Mouse (Mus musculus) lung, adult 18-20 months (tissue): ENCODE measurements around the gene Mlx.
"Not testable (repeated sequence)": the region's sequence is repeated elsewhere in the genome, so short reads cannot be mapped to it uniquely, and the experiment has no call there.

Source experiments
- DNase-seq, 2 experiments: peaks; one replicate each; pipeline ENCODE4 v3.0.0; 2022; ENCODE audit warnings: mixed read lengths in 2 of 2

The Mlx gene

DNA sequence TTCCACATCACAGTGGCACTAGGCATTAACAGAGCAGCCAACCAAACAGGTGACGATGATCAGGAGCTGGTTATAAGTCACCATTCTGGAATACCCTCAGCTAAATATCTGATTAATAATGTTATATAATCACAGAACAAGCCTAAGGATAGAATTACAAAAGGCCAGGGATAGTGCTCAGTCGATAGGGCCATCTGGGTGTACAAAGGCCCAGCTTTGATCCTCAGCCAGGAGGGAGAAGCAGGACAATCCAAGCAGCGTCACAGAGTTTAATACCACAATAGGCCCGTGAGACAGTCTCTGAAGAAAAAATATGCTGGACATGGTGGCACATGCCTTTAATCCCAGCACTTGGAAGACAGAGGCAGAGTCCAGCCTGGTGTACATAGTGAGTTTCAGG, 22.3 kb downstream of the Mlx start:
- DNase-seq, result no peak

DNA sequence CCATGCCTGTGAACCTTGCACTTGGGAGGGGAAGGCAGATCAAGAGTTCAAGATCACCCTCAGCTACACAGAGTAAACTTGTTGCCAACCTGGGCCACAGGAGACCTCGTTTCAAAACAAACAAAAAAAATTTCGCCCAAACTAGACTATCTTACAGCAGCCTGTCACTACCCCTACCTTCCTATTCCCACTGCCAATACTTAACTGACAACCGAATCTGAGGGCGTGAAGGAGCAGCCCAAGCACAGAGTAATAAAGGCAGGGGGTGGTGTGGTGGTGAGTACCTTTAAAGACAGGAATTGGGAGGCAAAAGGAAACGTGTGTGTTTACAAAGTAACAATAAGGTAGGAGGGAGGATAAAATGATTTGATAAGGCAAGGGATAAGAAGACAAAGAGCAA, 23.6 kb downstream of the Mlx start:
- DNase-seq, result no peak

DNA sequence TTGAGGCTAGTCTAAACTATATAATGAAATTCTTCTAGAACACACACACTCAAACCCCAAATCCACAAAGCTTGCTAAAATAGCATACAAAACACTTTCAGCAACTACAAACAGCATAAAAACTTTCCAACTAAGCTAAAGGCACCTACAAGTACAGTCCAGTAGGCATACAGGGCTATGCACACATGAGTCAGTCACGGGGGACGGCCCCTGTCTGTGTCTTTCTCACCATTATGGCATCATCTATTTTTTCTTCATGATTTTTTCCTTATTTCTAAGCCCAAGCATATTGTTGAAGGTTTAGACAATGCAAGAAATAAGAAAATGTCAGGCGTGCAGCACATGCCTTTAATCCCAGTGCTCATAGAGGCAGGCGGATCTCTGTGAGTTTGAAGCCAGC, 24.1 kb downstream of the Mlx start:
- no peak for DNase-seq

DNA sequence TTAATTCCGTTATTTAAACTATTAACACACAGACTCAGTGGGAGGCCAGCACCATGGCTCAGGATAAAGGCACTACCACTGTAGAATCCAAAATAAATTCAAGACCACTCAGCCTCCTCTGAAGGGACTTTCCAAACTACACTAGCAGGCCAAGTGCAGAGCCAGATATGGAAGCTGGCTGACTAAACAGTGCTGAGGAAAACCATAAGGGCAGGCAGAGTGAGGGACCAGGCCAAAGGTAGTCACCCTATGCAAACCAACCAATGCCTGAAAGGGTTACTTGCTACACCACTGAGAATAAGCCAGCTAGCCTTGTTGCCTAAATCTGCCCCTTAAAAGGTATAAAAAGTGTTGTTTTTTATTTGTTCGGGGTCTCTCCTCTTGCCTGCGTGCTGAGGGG, 25.1 kb downstream of the Mlx start:
- DNase-seq, result no peak

DNA sequence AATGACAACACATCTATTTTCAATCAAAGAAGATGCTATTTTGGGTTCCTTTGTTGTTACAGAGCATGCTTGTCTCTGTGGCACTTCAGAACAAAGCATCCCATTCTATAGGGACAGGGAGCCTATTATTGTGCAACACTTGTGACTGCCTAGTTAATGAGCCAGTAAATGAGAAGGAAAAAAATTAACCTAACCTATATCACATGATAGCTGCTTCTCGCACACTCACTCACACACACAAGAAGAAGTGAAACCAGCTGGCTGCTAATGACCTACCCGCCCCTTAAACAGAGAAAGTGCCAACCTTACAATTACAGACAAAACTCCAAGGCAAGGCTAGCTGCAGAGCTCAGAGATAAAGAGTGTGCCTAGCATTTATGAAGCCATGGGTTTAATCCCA, 28.5 kb downstream of the Mlx start:
- DNase-seq, result no peak

DNA sequence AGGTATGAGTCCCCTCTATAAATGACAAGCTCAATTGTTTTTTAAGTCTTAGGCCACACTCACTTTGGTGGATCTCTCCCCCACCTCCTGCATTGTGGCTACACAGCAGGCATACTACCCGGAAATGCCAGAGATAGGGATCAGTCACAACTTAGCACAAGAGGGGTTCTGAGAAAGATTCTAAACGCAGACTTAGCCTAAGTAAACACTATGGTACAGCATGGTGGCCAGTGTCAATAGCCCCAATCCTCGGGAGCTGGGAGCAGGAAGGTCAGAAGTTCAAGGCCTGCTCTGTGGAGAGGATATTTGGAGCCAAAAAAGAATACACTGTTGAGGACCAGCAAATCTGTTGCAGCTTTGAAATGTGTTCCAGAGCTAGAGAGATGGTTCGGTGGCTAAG, 31.0 kb downstream of the Mlx start:
- no peak for DNase-seq

DNA sequence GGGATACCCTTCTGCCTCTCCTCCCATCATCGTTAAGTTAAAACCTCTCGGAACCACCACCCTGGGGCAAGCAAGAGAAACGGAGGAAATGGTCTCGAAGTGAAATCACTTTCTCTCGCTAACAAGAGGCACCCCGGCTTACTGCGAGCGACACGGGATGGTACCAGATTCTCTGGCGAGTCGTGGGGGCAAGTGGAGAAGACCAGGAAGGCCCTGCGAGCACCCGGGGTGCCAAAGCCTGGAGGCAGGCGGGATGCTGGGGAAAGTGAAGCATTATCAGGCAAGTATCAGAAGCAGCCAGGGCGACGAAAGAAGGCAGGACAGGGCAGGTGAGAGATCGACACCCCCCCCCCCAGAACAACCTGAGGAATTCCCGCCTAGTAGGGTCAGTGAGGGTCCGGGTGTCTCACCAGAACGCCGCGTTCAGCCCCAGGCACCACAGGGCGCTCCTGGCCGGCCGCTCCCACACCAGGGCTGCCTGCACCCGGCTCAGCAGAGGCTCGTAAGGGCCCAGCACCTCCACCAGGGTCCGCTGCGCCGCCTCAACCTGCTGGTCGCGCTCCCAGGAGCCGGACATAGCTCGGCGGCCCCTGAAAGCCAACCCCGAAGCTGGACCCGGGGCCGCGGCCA, 32.2 kb downstream of the Mlx start:
- DNase-seq, result no peak

DNA sequence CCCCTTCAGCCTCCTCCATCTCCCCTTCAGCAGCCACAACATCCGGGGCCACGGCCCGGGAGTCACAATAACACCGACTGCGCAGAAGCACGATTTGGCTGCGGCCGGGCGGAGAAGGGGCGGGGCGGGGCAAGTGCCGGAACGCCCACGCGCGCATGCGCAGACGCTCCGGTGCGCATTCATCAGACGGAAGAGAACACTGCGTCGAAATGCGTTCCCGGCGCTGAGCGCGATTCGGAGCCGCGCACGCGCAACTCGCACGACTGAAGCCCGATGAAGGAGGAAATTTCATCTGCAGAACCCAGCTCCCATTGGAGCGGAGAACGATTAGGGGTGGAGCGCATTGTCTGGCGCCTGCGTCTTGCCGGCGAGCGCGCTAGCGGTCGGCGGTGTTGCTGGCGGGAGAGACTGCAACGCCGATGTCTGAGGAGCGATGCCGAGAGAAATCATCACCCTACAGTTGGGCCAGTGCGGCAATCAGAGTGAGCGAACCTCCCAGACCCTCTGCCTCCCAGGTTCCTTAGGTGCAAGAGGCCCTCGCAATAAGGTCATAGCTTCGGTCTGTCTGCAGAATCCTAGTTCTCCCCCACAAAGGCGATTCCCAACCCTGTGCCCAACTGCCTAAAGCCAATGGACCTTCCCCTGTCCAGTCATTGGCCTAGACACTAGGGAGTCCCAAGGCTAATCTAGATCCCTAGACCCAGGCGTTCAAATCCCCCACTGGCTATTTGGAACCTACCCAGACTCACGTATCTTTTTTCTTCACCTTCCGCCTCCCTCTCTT, 32.9 kb downstream of the Mlx start, which contains the start of the genes Retreg3 and Tubg1:
TSS of gene Retreg3 (minus strand) at position 133 of the 784 bp plus-strand sequence.
TSS of gene Tubg1 (plus strand) at position 178 of the 784 bp plus-strand sequence.
- DNase-seq, result peak; percentile 99

DNA sequence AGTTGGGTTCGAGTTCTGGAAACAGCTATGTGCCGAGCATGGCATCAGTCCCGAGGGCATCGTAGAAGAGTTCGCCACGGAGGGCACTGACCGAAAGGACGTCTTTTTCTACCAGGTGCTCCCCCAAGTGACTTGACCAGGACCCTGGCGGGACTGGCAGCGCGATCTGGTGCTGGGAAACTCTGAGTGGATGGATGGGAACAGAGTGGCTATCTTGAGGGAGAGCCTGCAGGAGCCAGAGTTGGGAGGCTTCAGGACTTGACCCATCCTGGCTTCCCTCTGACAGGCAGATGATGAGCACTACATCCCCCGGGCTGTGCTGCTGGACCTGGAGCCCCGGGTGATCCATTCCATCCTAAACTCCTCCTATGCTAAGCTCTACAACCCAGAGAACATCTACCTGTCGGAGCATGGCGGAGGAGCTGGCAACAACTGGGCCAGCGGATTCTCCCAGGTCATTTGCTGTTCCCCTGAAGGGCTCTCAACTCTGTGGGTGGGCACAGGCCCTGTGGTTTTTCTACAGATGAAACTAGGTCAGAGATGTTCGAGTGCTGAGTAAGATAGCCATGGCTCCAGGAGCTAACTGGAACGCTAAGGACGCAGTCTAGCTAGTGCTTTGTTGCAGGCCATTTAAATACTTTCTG, 33.6 kb downstream of the Mlx start:
- DNase-seq, result no peak

DNA sequence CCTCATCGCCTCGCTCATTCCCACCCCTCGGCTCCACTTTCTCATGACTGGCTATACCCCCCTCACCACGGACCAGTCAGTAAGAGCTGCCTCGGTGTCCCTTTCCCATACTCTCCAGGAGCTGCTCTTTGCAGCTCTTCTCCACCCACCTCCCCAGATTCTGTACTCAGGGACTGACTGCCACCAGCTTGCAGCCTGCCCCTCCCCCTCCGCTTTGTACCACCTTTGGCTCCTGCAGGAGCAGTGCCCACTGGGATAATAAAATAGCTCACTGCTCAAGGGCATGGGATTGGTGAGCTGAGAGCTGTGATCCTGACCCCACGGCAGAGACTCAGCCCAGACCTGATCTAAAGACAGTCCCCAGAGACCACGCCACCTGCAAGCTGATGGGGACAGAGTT, 37.4 kb downstream of the Mlx start:
- not testable (repeated sequence) for DNase-seq

DNA sequence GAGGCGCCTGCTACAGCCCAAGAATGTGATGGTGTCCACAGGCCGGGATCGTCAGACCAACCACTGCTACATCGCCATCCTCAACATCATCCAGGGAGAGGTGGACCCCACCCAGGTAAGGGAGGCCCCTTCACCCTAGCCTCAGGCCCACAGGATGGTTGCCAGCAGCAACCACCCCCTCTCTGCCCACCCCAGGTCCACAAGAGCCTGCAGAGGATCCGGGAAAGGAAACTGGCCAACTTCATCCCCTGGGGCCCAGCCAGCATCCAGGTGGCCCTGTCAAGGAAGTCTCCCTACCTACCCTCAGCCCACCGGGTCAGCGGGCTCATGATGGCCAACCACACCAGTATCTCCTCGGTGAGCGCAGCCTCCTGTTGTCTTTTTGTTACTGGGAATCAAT, 37.9 kb downstream of the Mlx start:
- DNase-seq, result not testable (repeated sequence)

DNA sequence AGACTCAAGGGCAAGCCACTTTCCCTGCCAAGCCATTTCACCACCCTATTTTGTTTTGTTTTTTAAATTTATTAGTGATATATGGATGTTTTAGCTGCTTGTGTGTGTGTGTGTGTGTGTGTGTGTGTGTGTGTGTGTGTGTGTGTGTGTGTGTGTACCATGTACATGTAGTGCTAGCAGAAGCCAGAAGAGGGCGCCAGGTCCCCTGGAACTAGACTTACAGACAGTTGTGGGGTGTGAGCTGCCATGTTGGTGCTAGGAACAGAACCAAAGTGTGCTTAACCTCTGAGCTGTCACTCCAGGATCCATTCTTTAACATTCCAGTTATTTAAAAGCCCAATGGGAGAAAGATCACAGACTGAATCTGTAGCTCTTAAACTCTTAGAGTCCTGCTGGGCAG, 40.0 kb downstream of the Mlx start:
- no peak for DNase-seq

DNA sequence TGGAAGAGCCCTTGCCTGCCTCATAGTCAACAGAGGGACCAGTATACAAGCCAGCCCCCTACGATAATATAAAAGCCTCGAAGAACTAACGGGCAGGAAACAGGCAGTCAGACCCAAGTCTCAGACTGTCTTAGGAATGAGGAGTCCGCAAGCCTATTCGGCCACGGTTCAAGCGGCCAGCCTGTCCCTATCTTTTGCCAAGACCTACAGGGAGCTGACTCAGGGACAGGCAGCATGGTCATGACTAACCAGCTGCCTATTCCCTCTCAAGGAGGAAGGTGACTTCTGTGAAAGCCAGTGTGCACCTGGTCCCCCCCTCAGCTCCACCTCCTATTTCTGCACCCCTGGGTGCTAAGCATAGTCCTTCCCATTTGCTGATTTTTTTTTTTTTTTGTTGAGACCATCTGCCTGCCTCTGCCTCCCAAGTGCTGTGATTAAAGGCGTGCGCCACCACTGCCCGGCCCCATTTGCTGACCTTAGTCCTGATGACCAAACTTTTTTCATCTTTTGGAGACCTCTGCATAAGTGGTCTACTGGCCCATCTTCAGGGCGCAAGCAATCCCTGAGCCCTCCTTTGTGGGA, 42.0 kb downstream of the Mlx start:
- DNase-seq, result no peak

DNA sequence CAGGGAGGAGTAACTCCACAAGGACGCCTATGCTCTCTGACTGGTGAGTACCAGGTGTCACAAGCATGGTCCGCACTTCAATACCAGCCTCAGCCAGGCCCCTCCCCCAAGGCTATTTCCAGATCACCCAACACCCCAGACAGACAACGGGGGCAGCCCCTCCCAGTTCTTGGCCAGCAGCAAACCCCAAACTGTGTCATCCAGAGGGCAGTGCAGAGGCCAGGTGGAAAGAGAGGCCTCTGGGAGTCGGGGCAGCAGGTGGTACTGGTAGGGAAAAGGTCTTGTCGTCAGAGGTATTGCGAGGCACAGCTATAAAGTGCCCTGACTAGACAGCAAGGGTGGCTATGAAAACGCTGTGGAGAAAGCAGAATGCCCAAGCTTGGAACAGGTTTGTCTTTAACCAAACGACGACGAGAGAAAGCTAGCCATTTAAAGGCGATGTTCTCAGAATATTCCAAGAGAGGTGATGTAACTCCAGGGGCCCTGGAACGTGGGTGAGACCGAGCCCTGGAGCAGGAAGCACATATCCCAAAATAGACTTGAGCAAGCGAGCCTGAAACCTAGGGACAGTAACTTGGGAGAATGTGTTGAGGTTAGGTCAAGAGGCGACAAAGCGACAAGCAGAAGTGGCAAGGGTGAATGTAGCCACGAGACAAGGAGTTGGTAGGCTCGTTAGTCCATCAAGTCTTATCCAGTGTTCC, 43.1 kb downstream of the Mlx start:
- peak in 1 of 2 experiments; percentile 39 for DNase-seq

DNA sequence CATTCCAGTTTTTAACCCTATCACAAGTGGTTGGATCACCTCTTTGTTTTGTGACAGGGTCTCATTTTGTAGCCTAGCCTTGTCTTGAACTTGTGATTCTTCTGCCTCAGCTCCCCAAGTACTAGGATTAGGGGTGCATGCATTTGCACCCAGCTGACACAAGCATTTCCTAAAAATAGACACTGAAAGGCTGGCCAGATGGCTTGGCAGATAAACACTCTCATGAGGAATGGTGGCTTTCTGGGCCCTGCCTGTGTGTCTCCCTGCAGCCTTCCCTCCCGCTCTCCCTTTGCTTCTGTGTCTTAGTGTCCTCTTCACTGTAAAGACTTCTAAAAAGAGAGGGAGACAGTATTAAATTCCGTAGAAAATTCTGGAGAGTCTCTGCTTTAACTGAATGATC, 44.1 kb downstream of the Mlx start:
- DNase-seq, result no peak

DNA sequence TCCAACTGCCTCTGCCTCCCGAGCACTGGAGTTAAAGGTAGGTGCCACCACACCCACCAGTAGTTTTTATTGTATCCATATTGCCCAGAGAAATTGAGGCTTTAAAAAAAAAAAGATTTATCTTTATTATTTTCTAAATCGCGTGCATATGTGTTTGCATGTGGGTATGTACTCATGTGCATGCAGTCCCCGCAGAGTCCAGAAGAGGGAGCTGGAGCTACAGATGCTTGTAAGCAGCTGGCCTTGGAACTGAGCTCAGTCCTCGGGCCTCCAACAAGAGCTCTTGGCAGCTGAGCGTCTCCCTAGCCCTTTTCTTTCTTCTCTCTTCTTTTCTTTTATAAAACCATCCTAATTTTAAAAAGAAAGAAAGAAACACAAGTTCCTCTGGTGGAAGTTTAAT, 44.6 kb downstream of the Mlx start:
- DNase-seq, result no peak

DNA sequence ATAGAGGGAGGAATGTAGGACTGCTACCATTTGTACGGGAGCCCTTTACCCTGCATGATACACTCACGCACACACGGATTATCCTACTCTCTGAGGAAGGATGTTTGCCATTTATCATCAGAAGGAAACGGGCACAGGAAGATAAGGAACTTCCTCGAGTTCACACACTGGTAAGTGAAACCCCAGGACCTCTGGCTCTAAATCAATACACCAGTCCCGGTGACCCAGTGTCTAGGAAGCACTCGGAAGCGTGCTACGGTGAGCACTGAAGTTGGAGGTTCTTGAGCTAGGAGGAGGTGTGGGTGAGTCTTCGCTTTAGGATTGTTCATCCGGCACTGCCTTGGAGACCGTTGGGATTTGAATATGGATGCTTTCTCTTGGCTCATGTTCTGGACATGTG, 46.0 kb downstream of the Mlx start:
- DNase-seq, result peak in 1 of 2 experiments; percentile 30

DNA sequence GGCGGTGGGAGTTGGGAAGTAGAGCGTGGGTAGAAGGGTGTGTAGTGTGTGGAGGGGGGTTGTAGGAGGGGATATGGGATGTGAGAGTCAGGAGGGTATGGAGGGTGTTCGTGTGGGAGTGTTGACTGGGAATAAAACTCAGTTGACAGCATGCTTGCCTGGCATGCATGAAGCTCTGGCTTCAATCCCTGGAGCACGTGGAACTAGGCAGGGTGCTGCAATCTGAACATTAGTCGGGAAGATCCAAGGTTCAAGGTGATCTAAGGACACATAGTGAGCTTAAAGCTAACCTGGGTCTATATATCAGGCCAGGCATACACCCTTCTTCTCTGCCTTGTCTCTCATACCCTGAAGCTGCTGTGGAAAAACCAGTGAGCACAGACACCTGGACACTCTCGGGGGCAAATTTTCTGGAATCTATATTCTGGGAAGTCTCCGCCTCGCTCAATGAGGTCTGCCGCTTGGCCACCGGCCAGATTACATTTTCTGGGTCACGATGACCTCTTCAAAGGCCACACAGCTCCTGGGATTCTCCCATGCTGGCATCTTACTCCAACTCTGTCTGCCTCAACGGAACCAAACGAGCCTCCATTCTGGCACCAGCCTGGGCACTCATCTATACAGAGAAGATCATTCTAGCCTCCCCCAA, 47.3 kb downstream of the Mlx start:
- DNase-seq, result no peak

DNA sequence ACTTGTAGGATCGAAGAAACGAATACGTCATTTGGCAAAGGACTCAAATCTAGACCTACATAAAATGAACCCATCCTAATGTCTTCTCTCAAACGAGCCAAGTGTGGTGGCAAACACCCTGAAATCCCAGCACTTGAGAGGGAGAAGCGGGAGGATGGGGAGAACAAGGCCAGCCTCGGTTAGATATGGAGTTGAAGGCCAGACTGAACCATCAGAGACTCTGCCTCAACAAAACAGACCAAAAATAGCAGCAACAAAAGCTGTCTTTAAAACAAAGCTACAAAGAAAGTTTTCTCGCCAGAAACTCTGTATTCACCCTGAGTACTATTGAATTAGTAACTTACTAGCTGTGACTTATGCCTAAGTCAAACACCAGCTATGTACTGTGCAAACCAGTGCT, 49.9 kb downstream of the Mlx start:
- no peak for DNase-seq

DNA sequence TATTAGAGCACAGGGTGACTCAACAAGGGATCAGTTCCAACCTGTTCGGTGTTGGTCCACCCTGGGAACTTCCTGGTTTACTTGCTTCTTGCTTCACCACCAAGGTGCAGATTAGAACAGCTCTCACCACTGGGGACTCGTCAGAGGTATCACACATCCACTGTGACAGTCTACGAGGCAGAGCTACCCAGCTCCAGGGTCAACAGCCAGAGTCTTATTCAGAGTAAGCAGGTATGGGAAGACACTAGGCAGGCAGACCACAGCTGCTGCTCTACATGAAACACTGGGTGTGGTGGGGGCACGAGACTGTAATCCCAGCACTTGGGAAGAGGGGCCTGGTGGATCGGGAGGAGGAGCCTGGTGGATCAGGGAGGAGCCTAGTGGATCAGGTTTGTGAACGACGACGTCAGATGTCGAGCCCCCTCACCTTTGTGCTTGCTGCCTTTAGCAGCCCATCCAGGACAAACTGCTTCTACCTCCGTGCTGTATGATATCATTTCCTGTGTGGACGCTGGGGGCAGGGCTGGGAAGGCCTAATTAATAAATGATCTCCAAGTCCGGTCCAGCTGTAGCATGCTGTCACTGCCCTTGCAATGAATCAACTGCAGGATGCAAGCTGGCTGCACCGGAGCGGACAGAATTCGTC, 51.6 kb downstream of the Mlx start:
- no peak for DNase-seq

DNA sequence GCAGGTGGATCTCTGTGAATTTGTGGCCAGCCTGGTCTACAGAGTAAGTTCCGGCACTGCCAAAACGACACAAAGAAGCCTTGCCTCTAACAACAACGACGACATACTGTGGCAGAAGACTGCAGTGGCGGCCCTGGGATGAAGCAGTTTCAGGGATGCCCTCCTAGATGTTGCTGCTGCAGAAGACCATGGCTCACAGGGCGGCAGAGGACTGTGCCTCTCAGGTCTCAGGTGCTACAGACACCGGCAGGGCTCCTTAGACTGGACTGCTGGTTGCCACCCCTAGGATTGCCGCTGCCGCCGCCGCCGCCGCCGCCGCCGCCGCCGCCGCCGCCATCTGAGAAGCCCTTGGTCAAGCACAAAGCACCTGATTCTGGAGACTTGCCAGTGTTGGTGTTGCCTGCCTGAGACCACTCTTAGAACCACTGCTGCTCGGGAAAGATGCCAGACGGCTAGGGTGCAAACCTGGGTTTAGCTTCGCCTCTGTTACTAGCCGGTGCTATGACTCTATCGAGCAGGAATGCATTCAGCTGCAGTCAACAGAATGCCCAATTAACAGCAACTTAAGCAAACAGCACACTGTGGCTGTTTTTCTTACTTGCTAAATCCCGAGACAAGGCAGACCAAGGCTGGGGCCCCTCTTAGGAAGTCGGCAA, 53.2 kb downstream of the Mlx start:
- peak; percentile 56 to 75 for DNase-seq
